In the genomic region with DNA sequence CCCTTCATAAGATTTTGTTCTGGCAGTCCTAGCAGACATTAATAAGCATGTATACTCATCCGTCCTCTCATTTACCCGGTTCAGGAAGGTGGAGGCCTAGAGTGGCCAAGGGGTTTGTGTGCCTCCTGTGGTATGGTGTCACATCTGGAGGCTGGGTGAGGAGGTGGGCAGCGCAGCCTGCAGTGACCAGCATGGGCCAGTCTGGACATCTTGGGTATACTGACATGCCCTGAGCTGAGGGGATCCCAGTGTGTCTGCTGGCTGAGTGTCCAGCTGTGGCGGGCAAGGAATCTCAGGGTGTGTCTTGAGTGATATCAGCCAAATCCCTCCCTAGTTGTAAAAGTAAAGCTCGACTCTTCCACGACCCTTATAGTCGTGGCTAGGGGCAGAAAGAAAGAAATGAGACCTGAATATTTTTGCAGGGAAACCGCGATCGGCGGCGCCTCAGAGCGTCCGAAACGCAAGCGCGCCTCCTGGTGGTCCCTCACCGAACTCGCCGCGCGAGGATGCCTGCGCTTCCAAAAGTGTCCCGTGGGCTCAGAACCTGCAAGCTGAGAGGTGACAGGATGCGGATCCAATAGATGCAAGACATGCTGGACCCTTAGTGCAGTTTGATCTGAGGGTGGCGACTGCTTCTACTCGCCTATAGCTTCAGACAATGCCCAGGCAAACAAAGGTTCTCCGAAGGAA, we compare ENCODE assay signal across 9 mouse cellular contexts. TPM values are rescaled to one million over a fixed set of nuclear protein-coding genes. Genes with fewer than 3 reads are reported as not detected.
DNase-seq lines count a peak whose midpoint lies in the region; ATAC-seq and TF ChIP-seq lines count a peak whose summit lies in the region.
"Had no signal": no experiment of that assay in that cellular context is flagged by ENCODE, and none has a peak within 500 bp of the region (broad histone marks: within the 10 kb centered on the region; RNA-seq: fewer than 3 reads in every experiment).

No protein-coding gene starts in this region.

- H3K36me3 ChIP-seq in G1E (replicated peaks): peaks cover 48% of the 10 kb centered on the region
- no peaks in the 10 kb centered on the region for H3K36me3 ChIP-seq in liver, postnatal 0 days (replicated peaks; ENCODE audit: insufficient read depth, low read length)
- H3K36me3 ChIP-seq in neural tube, embryonic 11.5 days (ENCODE audit: control insufficient read depth, insufficient read depth, low read length): no peaks in the 10 kb centered on the region

- WGBS in liver, postnatal 0 days (ENCODE audit: insufficient replicate concordance): 13% methylated on average over 28 of the region's 28 CpGs
- WGBS in neural tube, embryonic 11.5 days: 11% methylated on average over 28 of the region's 28 CpGs

- DNase-seq in CD4-positive helper T cell, adult 2 months (ENCODE audit: low read depth, low spot score): peak; percentile 67
- DNase-seq in G1E (ENCODE audit: low spot score): no peak
- peak; percentile 75 to 86 for DNase-seq in cerebellum, postnatal 25 days
- DNase-seq in frontal cortex, postnatal 36 days (ENCODE audit: low spot score in 2 of 2): peak; percentile 39 to 73
- peak; percentile 58 for DNase-seq in kidney, adult 18-20 months
- peak; percentile 69 for DNase-seq in liver, postnatal 0 days
- DNase-seq in neural tube, embryonic 11.5 days (ENCODE audit: low spot score): peak; percentile 83
- no peak for DNase-seq in yolk sac, embryonic 10.5 days (ENCODE audit: low spot score)

- no peak overlapping the region for H3K9ac ChIP-seq in liver, postnatal 0 days (replicated peaks)
- H3K9ac ChIP-seq in neural tube, embryonic 11.5 days (ENCODE audit: low read length): peak overlapping the region; percentile 20; the same call in 1 of the 2 replicates

- H3K27me3 ChIP-seq in G1E (ENCODE audit: insufficient read depth, low read length): no peaks in the 10 kb centered on the region
- H3K27me3 ChIP-seq in liver, postnatal 0 days (ENCODE audit: insufficient read depth, low read length): 0 out of 2 replicates have a peak, but pooled peaks cover 8% of the 10 kb centered on the region
- no peaks in the 10 kb centered on the region for H3K27me3 ChIP-seq in neural tube, embryonic 11.5 days (ENCODE audit: control insufficient read depth, insufficient read depth, low read length)

- 0 out of 2 replicates have a peak, but pooled peaks cover 3% of the 10 kb centered on the region for H3K9me3 ChIP-seq in G1E (replicated peaks)
- no peaks in the 10 kb centered on the region for H3K9me3 ChIP-seq in liver, postnatal 0 days (ENCODE audit: low read length)
- H3K9me3 ChIP-seq in neural tube, embryonic 11.5 days (ENCODE audit: control insufficient read depth, low read length): no peaks in the 10 kb centered on the region

- 0 out of 2 replicates have a peak overlapping the region, but pooled peaks have one; percentile 3 for H3K4me2 ChIP-seq in liver, postnatal 0 days (ENCODE audit: low read depth, low read length)
- peak overlapping the region; percentile 34 for H3K4me2 ChIP-seq in neural tube, embryonic 11.5 days (ENCODE audit: low read depth)

- no peak; the same call in 1 of the 2 replicates for ATAC-seq in G1E (ENCODE audit: extremely low read depth, insufficient number of reproducible peaks, low FRiP score, poor library complexity, severe bottlenecking)
- peak; percentile 49 for ATAC-seq in liver, postnatal 0 days
- ATAC-seq in neural tube, embryonic 11.5 days (ENCODE audit: insufficient read depth, low FRiP score, low TSS enrichment): peak; percentile 35; the same call in 1 of the 2 replicates

- TF ChIP-seq CTCF in G1E (IDR thresholded peaks at IDR 0.05; ENCODE audit: low read depth, low read length): peak; percentile 50
- TF ChIP-seq CTCF in liver, postnatal 0 days (IDR thresholded peaks at IDR 0.05; ENCODE audit: low read depth): peak; percentile 83

- H3K27ac ChIP-seq in liver, postnatal 0 days (ENCODE audit: low read depth): no peak overlapping the region
- no peak overlapping the region for H3K27ac ChIP-seq in neural tube, embryonic 11.5 days (ENCODE audit: low read depth, low read length)

- TF ChIP-seq EP300 in liver, postnatal 0 days (IDR thresholded peaks at IDR 0.05; ENCODE audit: low read depth): no peak

- peaks cover 25% of the 10 kb centered on the region for H3K4me1 ChIP-seq in G1E (ENCODE audit: insufficient read depth, low read depth, low read length)
- H3K4me1 ChIP-seq in liver, postnatal 0 days (ENCODE audit: insufficient read depth): no peaks in the 10 kb centered on the region
- no peaks in the 10 kb centered on the region for H3K4me1 ChIP-seq in neural tube, embryonic 11.5 days (ENCODE audit: control insufficient read depth, insufficient read depth, low read length)

- peak overlapping the region; percentile 11; the same call in 1 of the 2 replicates for H3K4me3 ChIP-seq in G1E (ENCODE audit: low read depth, low read length)
- no peak overlapping the region for H3K4me3 ChIP-seq in liver, postnatal 0 days (ENCODE audit: low read depth, low read length)
- H3K4me3 ChIP-seq in neural tube, embryonic 11.5 days (ENCODE audit: low read depth, low read length): no peak overlapping the region

RNA-seq across cellular contexts. Expression of gene LTO1, which starts 8.0 kb away (rescaled TPM):
- 13.7 and 15.2 TPM in 2 replicates for total RNA-seq in G1E (2014; fragmentation: Nextera tagmentation)
- total RNA-seq in G1E (2017): 26.8 and 34.0 TPM in 2 replicates
- 27.9 TPM in 2 replicates for polyA plus RNA-seq in G1E (2012)
- polyA plus RNA-seq in liver, postnatal 0 days (2015; fragmentation: Nextera tagmentation; extraction: Ambion mirVana): 6.3 and 7.0 TPM in 2 replicates
- 28.1 and 29.1 TPM in 2 replicates for polyA plus RNA-seq in neural tube, embryonic 11.5 days (2014; fragmentation: Nextera tagmentation; extraction: Ambion mirVana)

RNA-seq across cellular contexts. Expression of gene Fgf15, which starts 10.5 kb away (rescaled TPM):
- total RNA-seq in G1E (2014; fragmentation: Nextera tagmentation) (121 and 129 TPM in 2 replicates), G1E (2017) (34.6 and 38.9 TPM in 2 replicates)
- 39.2 and 48.5 TPM in 2 replicates for polyA plus RNA-seq in G1E (2012)
- polyA plus RNA-seq in liver, postnatal 0 days (2015; fragmentation: Nextera tagmentation; extraction: Ambion mirVana): not detected in 2 replicates
- 48.6 and 53.3 TPM in 2 replicates for polyA plus RNA-seq in neural tube, embryonic 11.5 days (2014; fragmentation: Nextera tagmentation; extraction: Ambion mirVana)
- total RNA-seq: layer of hippocampus, adult 8-10 months had no signal

RNA-seq across cellular contexts. Expression of gene Ccnd1, which starts 32.9 kb away (rescaled TPM):
- total RNA-seq in G1E (2014; fragmentation: Nextera tagmentation): not detected in 2 replicates
- 0.22 TPM in 1 of 2 replicates, not detected in the other for total RNA-seq in G1E (2017)
- not detected in 2 replicates for polyA plus RNA-seq in G1E (2012)
- polyA plus RNA-seq in liver, postnatal 0 days (2015; fragmentation: Nextera tagmentation; extraction: Ambion mirVana): 10.1 TPM in 2 replicates
- polyA plus RNA-seq in neural tube, embryonic 11.5 days (2014; fragmentation: Nextera tagmentation; extraction: Ambion mirVana): 201 and 213 TPM in 2 replicates

RNA-seq across cellular contexts. Expression of gene Fgf4, which starts 59.7 kb away (rescaled TPM):
- total RNA-seq in G1E (2014; fragmentation: Nextera tagmentation) (not detected in 2 replicates), G1E (2017) (not detected in 2 replicates)
- polyA plus RNA-seq in G1E (2012): not detected in 2 replicates
- polyA plus RNA-seq in liver, postnatal 0 days (2015; fragmentation: Nextera tagmentation; extraction: Ambion mirVana): not detected in 2 replicates
- polyA plus RNA-seq in neural tube, embryonic 11.5 days (2014; fragmentation: Nextera tagmentation; extraction: Ambion mirVana): 0.74 and 1.3 TPM in 2 replicates
- total RNA-seq: layer of hippocampus, adult 8-10 months had no signal

Comparison
In these comparisons a context has a peak if more than half of its experiments do, and no peak if none do; other contexts are left out.
1. DNase-seq: peak in CD4-positive helper T cell, adult 2 months (single experiment), cerebellum, postnatal 25 days (2 of 2), frontal cortex, postnatal 36 days (2 of 2), kidney, adult 18-20 months (single experiment), liver, postnatal 0 days (single experiment) and neural tube, embryonic 11.5 days (single experiment); none in G1E (single experiment) and yolk sac, embryonic 10.5 days (single experiment).
2. RNA of gene Fgf15, which starts 10.5 kb away (polyA plus RNA-seq): 48.6 to 53.3 TPM in neural tube, embryonic 11.5 days and 39.2 to 48.5 TPM in G1E; not detected in liver, postnatal 0 days; every median in the first group is over 10 times any median in the second.
3. RNA of gene Ccnd1, which starts 32.9 kb away (polyA plus RNA-seq): 201 to 213 TPM in neural tube, embryonic 11.5 days; 10.1 TPM in liver, postnatal 0 days and not detected in G1E; every median in the first group is over 10 times any median in the second.